Mouse (Mus musculus) liver, embryonic 14.5 days (tissue): Measurements from ENCODE around the gene 4930519P11Rik. TPM values are rescaled to one million over a fixed set of nuclear protein-coding genes. Genes with fewer than 3 reads are reported as not detected.
A peak's percentile ranks its signal among the peaks of the same experiment; 100 is the strongest.

Source experiments
- ATAC-seq: fragments of 200-750 bp; cut with Nextera tagmentation; 2 replicates; pipeline ENCODE4 v1.8.0; 2017; ENCODE audit warnings: moderate number of reproducible peaks, mild to moderate bottlenecking, moderate library complexity; ENCODE audit not compliant: insufficient read depth
- DNase-seq, 3 experiments: peaks; one replicate each; pipeline ENCODE4 v3.0.0-alpha.2; 2012 to 2013; ENCODE audit warnings: low read depth in 3 of 3, low spot score in 3 of 3
- H3K27ac ChIP-seq: fragments of 300-500 bp; sonication (generic); 2 replicates; pipeline ENCODE4 v1.5.1; 2014; ENCODE audit warnings: moderate library complexity, mild to moderate bottlenecking, control low read depth, inconsistent platforms
- H3K27me3 ChIP-seq: fragments of 300-500 bp; sonication (generic); 2 replicates; pipeline ENCODE4 v1.6.1; 2014; ENCODE audit warnings: mild to moderate bottlenecking, low read length, moderate library complexity; ENCODE audit not compliant: control insufficient read depth, insufficient read depth
- H3K36me3 ChIP-seq: fragments of 300-500 bp; sonication (generic); replicated peaks from 2 replicates; pipeline ENCODE4 v1.6.1; 2014; ENCODE audit warnings: low read depth; ENCODE audit not compliant: control insufficient read depth, insufficient read depth
- H3K4me1 ChIP-seq, 2 experiments: fragments of 200-500 bp in 1 of 2; fragments of 300-500 bp in 1 of 2; sonication (generic) in 1 of 2; replicated peaks; 2 replicates each; pipeline ENCODE4 v1.6.1; 2012 to 2014; ENCODE audit warnings: antibody characterized with exemption in 1 of 2, inconsistent platforms in 1 of 2, low read length in 1 of 2; ENCODE audit not compliant: control insufficient read depth in 2 of 2, insufficient read depth in 2 of 2
- H3K4me2 ChIP-seq: fragments of 300-500 bp; sonication (generic); 2 replicates; pipeline ENCODE4 v1.6.1; 2014; ENCODE audit warnings: low read depth, mild to moderate bottlenecking, control low read depth, moderate library complexity
- H3K4me3 ChIP-seq, 2 experiments: fragments of 200-500 bp in 1 of 2; fragments of 300-500 bp in 1 of 2; sonication (generic) in 1 of 2; 2 replicates each; pipeline ENCODE4 v1.5.1; 2012 to 2014; ENCODE audit warnings: low read depth in 2 of 2, low read length in 2 of 2, mild to moderate bottlenecking in 2 of 2, control low read depth in 1 of 2, inconsistent platforms in 1 of 2, moderate library complexity in 1 of 2; ENCODE audit not compliant: insufficient read depth in 1 of 2
- H3K9ac ChIP-seq: fragments of 300-500 bp; sonication (generic); replicated peaks from 2 replicates; pipeline ENCODE4 v1.6.1; 2014; ENCODE audit warnings: mild to moderate bottlenecking, control low read depth, moderate library complexity
- H3K9me3 ChIP-seq: fragments of 300-500 bp; sonication (generic); 2 replicates; pipeline ENCODE4 v1.6.1; 2016; ENCODE audit warnings: low read length, mixed read lengths; ENCODE audit not compliant: control insufficient read depth
- CTCF ChIP-seq: IDR thresholded peaks from 2 replicates; pipeline ENCODE4 v1.5.1; 2016; ENCODE audit warnings: antibody characterized with exemption, low read depth, control low read depth
- EP300 ChIP-seq: IDR thresholded peaks from 2 replicates; pipeline ENCODE4 v1.6.1; 2016; ENCODE audit warnings: antibody characterized with exemption, low read depth
- WGBS: fragments of 180-500 bp; shearing (Covaris S2); extraction: QIAGEN DNeasy Blood & Tissue Kit; methylation state at CpG from one replicate; pipeline ENCODE4 v1.1.7; 2014; ENCODE audit not compliant: insufficient replicate concordance; 5-methylcytosine and 5-hydroxymethylcytosine counted together
- polyA plus RNA-seq, 2 experiments: library from polyadenylated mRNA; depleted of rRNA in 1 of 2; stranded (reverse) in 1 of 2; unstranded in 1 of 2; fragments of >200 nt; fragmentation: Nextera tagmentation in 1 of 2; extraction: Ambion mirVana in 1 of 2; gene quantifications; 2 replicates each; pipeline versions ENCODE4 v1.2.1 to v1.2.3; 2012 to 2014

Gene 4930519P11Rik
- polyA plus RNA-seq, 2 experiments, result 0.35 TPM; not detected in 1

- WGBS, result 26% methylated on average over 4 of the region's 4 CpGs
Measured at GRCm38 (mm10) chr2:154570666-154571065, 42.6 kb downstream of the 4930519P11Rik start.

GRCm38 (mm10) chr2:154569836-154570286 lies 43.4 kb downstream of the 4930519P11Rik start, which contains the start of gene E2f1:
Gene E2f1 (minus strand): TSS chr2:154569892.
- H3K9me3 ChIP-seq, result no peaks in the 10 kb centered on the region

More at GRCm38 (mm10) chr2:154570666-154571065, 42.6 kb downstream of the 4930519P11Rik start:
- H3K9me3 ChIP-seq, result no peaks in the 10 kb centered on the region
- H3K36me3 ChIP-seq, result no peaks in the 10 kb centered on the region
- H3K27ac ChIP-seq, result no peak overlapping the region
- H3K4me1 ChIP-seq, result peaks cover 19 to 32% of the 10 kb centered on the region in 2 experiments
- no peak for ATAC-seq
- DNase-seq, result no peak
- H3K4me3 ChIP-seq, result no peak overlapping the region
- no peaks in the 10 kb centered on the region for H3K27me3 ChIP-seq
- peak overlapping the region; percentile 94 for H3K4me2 ChIP-seq
- no peak overlapping the region for H3K9ac ChIP-seq
- TF ChIP-seq EP300 (no peak), CTCF (no peak)

DNA sequence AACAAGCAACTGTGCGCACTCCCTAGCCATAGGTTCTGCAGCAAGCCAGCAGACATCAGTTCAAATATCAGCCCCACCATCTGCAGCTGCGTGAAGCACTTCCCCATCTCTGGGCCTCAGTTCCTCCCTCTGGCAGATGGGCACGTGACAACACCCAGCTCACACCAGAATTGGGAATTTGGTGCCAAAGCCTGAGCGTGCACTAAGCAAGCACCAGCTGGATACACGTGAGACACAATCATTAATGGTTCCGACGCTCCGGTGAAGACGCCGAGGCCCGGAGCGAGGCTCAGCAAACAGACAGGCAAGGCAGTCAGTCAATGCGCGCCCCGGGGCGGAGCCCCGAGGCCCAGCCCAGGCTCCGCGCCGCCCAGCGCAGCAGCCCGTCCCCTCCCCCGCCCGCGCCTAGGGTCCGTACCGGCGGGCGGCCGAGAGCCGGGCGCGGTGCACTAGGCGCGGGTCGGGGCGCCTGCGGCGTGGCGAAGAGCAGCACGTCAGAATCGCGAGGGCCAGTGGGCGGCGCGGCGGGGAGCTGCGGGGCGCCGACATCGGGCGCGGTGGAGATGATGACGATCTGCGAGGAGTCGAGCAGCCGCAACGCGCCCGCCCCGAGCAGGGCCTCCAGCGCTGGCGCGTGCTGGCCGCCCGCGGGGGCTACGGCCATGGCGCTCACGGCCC lies 44.0 kb downstream of the 4930519P11Rik start:
- H3K27me3 ChIP-seq, result no peaks in the 10 kb centered on the region
- peaks cover 4% of the 10 kb centered on the region for H3K36me3 ChIP-seq
- ATAC-seq (peak; percentile 83), DNase-seq (peak; percentile 56 to 68 (median 64))
- no peaks in the 10 kb centered on the region for H3K9me3 ChIP-seq
- H3K4me3 ChIP-seq, result peak overlapping the region; percentile 65 to 97
- WGBS, result under 1% methylated on average over 70 of the region's 70 CpGs
- H3K4me1 ChIP-seq, result peaks cover 19 to 37% of the 10 kb centered on the region in 2 experiments
- TF ChIP-seq EP300 (no peak), CTCF (peak; percentile 4; the same call in 1 of the 2 replicates)
- H3K27ac ChIP-seq, result peak overlapping the region; percentile 54
- H3K4me2 ChIP-seq, result peak overlapping the region; percentile 94
- peak overlapping the region; percentile 74 for H3K9ac ChIP-seq

More at GRCm38 (mm10) chr2:154569836-154570286, 43.4 kb downstream of the 4930519P11Rik start, which contains the start of gene E2f1:
- Histone ChIP-seq H3K9ac (peak within 1 kb of the TSS; percentile 74), H3K4me1 (peaks cover 19 to 35% of the 10 kb centered on the region in 2 experiments), H3K36me3 (no peaks in the 10 kb centered on the region), H3K27ac (peak within 1 kb of the TSS; percentile 54), H3K4me2 (peak within 1 kb of the TSS; percentile 94), H3K4me3 (peak within 1 kb of the TSS; percentile 65 to 97), H3K27me3 (no peaks in the 10 kb centered on the region)
- peak; percentile 92 to 93 (median 92) for DNase-seq
- WGBS, result under 1% methylated on average over 44 of the region's 44 CpGs
- TF ChIP-seq CTCF (0 out of 2 replicates have a peak, but pooled peaks have one; percentile 24), EP300 (peak; percentile 24; the same call in 1 of the 2 replicates)
- ATAC-seq, result peak; percentile 94

- Histone ChIP-seq H3K4me3 (peak overlapping the region; percentile 65 to 97), H3K4me2 (peak overlapping the region; percentile 94), H3K36me3 (peaks cover 11% of the 10 kb centered on the region), H3K9ac (peak overlapping the region; percentile 74), H3K4me1 (peaks cover 19 to 37% of the 10 kb centered on the region in 2 experiments), H3K27me3 (no peaks in the 10 kb centered on the region), H3K27ac (peak overlapping the region; percentile 54), H3K9me3 (no peaks in the 10 kb centered on the region)
- no peak for DNase-seq
- 19% methylated on average over 10 of the region's 10 CpGs for WGBS
- ATAC-seq, result peak; percentile 24
- TF ChIP-seq EP300, result no peak
- TF ChIP-seq CTCF, result no peak
Measured at GRCm38 (mm10) chr2:154568329-154569070, 44.7 kb downstream of the 4930519P11Rik start.

DNA sequence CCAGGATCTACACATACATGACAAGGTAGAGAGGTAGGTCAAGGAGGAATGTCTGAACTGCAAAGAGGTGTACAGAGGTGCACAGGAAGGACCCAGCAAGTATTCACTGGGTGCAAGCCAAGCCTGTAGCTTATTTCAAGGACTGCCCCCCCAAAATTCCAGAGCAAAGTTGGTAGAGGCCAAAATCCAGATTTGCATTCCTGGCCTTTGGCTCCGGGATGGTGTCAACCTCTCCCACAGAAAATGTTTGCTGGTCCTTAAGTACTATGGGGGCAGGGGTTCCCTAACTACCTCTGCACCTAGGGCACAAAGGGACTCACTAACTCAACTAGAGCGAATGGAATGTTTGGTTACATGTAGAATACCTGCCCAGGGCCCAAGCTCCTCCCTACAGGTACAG lies 45.5 kb downstream of the 4930519P11Rik start:
- Histone ChIP-seq H3K4me3 (peak overlapping the region; percentile 65 to 97), H3K4me2 (peak overlapping the region; percentile 94), H3K4me1 (peaks cover 19 to 37% of the 10 kb centered on the region in 2 experiments), H3K27me3 (no peaks in the 10 kb centered on the region), H3K36me3 (peaks cover 18% of the 10 kb centered on the region), H3K27ac (no peak overlapping the region), H3K9ac (peak overlapping the region; percentile 74), H3K9me3 (no peaks in the 10 kb centered on the region)
- DNase-seq (no peak), ATAC-seq (no peak)
- TF ChIP-seq CTCF (no peak), EP300 (no peak)
- WGBS, result 76% methylated on average over 2 of the region's 2 CpGs
